Mouse (Mus musculus) brain, embryonic 18.5 days (tissue): Measurements from ENCODE around the gene Olfr342.

Experiments used
- DNase-seq: peaks from one replicate; pipeline ENCODE4 v3.0.0-alpha.2; 2012; ENCODE audit warnings: low read depth, low spot score

Olfr342 gene

DNA sequence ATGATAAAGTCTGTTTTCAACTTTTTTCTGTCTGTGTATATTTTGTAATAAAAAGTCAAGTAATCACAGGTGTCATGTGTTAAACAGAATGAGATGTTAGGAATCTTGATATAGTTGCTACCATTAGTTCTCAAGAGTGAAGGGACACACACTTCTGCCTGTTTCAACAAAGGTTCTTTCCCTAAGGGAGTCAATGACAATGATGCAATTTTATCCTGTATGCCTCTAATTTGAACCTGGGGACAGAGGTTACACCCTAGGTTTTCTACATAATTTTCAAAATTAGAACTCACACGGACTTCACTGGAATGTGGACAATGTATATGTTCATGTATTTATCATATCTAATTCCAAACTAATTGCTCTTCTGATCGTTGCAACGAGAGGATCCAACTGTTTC is at the start of gene Olfr342:
Gene Olfr342 (plus strand): TSS at position 301 of the 400 bp plus-strand sequence.
- no peak for DNase-seq

DNA sequence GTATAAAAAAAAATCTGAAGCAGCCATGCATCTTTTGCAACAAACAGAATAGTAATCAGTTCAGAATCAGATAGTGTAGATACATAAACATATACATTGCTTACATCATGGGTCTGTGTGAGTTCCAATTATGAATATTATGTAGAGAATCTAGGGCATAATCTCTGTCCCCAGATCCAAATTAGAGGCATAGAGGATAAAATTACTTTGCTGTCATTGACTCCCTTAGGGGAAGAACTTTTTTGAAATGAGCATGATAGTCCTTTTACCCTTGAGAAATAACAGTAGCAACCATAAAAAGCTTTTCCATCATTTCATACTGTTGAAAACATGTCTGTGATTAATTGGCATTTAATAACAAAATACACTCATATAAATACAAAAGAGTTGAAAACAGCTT is 42.4 kb upstream of the Olfr342 start, which contains the start of gene Olfr341:
Gene Olfr341 (minus strand): TSS at position 101 of the 400 bp plus-strand sequence.
- no peak for DNase-seq

GRCm38 (mm10) chr2:36565156-36565555 is 40.4 kb downstream of the Olfr342 start:
- no peak for DNase-seq

DNA sequence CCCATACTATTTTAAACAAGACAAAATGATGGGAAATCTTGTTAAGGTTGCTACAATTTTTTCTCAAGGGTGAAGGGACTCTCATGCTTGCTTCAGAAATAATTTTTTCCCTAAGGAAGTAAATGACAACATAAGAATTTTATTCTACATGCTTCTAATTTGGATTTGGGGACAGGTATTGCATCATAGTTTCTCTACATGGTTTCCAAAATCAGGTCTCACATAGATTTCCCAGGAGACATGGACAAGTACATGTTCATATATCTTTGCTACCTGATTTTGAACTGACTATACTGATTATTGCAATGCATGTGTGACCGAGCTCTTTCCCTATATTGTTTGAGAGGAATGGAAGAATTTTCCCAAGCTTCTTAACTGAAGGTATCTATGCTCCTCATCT is 41.6 kb downstream of the Olfr342 start, which contains the start of gene Olfr344:
Gene Olfr344 (plus strand): TSS at position 301 of the 400 bp plus-strand sequence.
- no peak for DNase-seq

- DNase-seq: no peak
These were observed 42.2 kb downstream of the Olfr342 start for GRCm38 (mm10) chr2:36567022-36567421.

- no peak for DNase-seq
These were observed 43.0 kb downstream of the Olfr342 start for GRCm38 (mm10) chr2:36567845-36568244.
